In genomic region chr12:39307746-39308145, GRCm38 (mm10) we compare ENCODE assay signal across 31 mouse cellular contexts.
"Had no signal": no experiment of that assay in that cellular context is flagged by ENCODE, and none has a peak within 500 bp of the region (broad histone marks: within the 10 kb centered on the region; RNA-seq: fewer than 3 reads in every experiment).

No protein-coding gene starts in this region.

- H3K4me3 ChIP-seq: heart, embryonic 10.5 days; heart, embryonic 12.5 days; heart, embryonic 13.5 days; heart, embryonic 15.5 days; hindbrain, embryonic 10.5 days; hindbrain, embryonic 12.5 days; hindbrain, embryonic 13.5 days; hindbrain, embryonic 15.5 days; intestine, embryonic 15.5 days; kidney, embryonic 15.5 days; layer of hippocampus, adult 2 months had no signal

- DNase-seq: heart, postnatal 10 days; heart, postnatal 14 days; heart, postnatal 36 days; heart, postnatal 4 days; kidney, adult 11 months; kidney, adult 18-20 months; kidney, adult 2 months; kidney, adult 8-10 months; kidney, adult 9 months; kidney, postnatal 10 days; kidney, postnatal 14 days; kidney, postnatal 25 days; kidney, postnatal 36 days; kidney, postnatal 4 days; layer of hippocampus, adult 9-11 months; layer of hippocampus, postnatal 36 days had no signal

- H3K4me1 ChIP-seq: heart, embryonic 10.5 days; heart, embryonic 12.5 days; heart, embryonic 13.5 days; heart, embryonic 15.5 days; hindbrain, embryonic 10.5 days; hindbrain, embryonic 12.5 days; hindbrain, embryonic 13.5 days; hindbrain, embryonic 15.5 days; intestine, embryonic 15.5 days; kidney, embryonic 15.5 days had no signal

- H3K27ac ChIP-seq: heart, embryonic 10.5 days; heart, embryonic 13.5 days; heart, embryonic 15.5 days; hindbrain, embryonic 10.5 days; hindbrain, embryonic 12.5 days; hindbrain, embryonic 13.5 days; hindbrain, embryonic 14.5 days; hindbrain, embryonic 15.5 days; hindbrain, postnatal 0 days; intestine, embryonic 15.5 days; kidney, embryonic 15.5 days; kidney, postnatal 0 days; layer of hippocampus, adult 2 months had no signal

- H3K4me2 ChIP-seq: heart, embryonic 11.5 days; heart, embryonic 12.5 days; heart, embryonic 13.5 days; heart, embryonic 15.5 days; hindbrain, embryonic 12.5 days; hindbrain, embryonic 13.5 days; hindbrain, embryonic 14.5 days; hindbrain, embryonic 15.5 days; intestine, embryonic 15.5 days; kidney, embryonic 15.5 days had no signal

- H3K9ac ChIP-seq: heart, embryonic 12.5 days; heart, embryonic 13.5 days; heart, embryonic 15.5 days; hindbrain, embryonic 12.5 days; hindbrain, embryonic 13.5 days; hindbrain, embryonic 14.5 days; hindbrain, embryonic 15.5 days; intestine, embryonic 15.5 days; kidney, embryonic 15.5 days had no signal

- H3K9me3 ChIP-seq: heart, embryonic 10.5 days; heart, embryonic 12.5 days; heart, embryonic 13.5 days; heart, embryonic 15.5 days; hindbrain, embryonic 10.5 days; hindbrain, embryonic 12.5 days; hindbrain, embryonic 13.5 days; hindbrain, embryonic 15.5 days; intestine, embryonic 15.5 days; kidney, embryonic 15.5 days had no signal

- H3K27me3 ChIP-seq: heart, embryonic 12.5 days; heart, embryonic 13.5 days; heart, embryonic 15.5 days; hindbrain, embryonic 12.5 days; hindbrain, embryonic 13.5 days; hindbrain, embryonic 15.5 days; intestine, embryonic 15.5 days; kidney, embryonic 15.5 days had no signal

- H3K36me3 ChIP-seq: heart, embryonic 10.5 days; heart, embryonic 12.5 days; heart, embryonic 13.5 days; heart, embryonic 15.5 days; hindbrain, embryonic 10.5 days; hindbrain, embryonic 12.5 days; hindbrain, embryonic 13.5 days; hindbrain, embryonic 15.5 days; intestine, embryonic 15.5 days; kidney, embryonic 15.5 days had no signal
